Mouse (Mus musculus): ENCODE results near the gene 4930572O03Rik. TPM values are rescaled to one million over a fixed set of nuclear protein-coding genes. Genes with fewer than 3 reads are reported as not detected.
"Not testable (repeated sequence)": the region's sequence is repeated elsewhere in the genome, so short reads cannot be mapped to it uniquely, and the experiment has no call there.

4930572O03Rik gene
- not detected in 2 replicates for total RNA-seq (2015; ENCODE audit: low replicate concordance)
- not detected in 2 replicates for total RNA-seq (2017; ENCODE audit: low replicate concordance)

- not testable (repeated sequence) for ATAC-seq (replicated peaks; ENCODE audit: low FRiP score, poor library complexity, severe bottlenecking)
These were observed at the start of gene 4930572O03Rik for GRCm38 (mm10) chr5:15656959-15657358. Gene 4930572O03Rik (minus strand): TSS chr5:15657059.

- not testable (repeated sequence) for ATAC-seq (replicated peaks; ENCODE audit: low FRiP score, poor library complexity, severe bottlenecking)
These were observed 46.0 kb upstream of the 4930572O03Rik start for GRCm38 (mm10) chr5:15702891-15703290.

- ATAC-seq (replicated peaks; ENCODE audit: low FRiP score, poor library complexity, severe bottlenecking), result not testable (repeated sequence)
These were observed 40.9 kb upstream of the 4930572O03Rik start for GRCm38 (mm10) chr5:15697719-15698118.

GRCm38 (mm10) chr5:15691849-15692248 is 35.0 kb upstream of the 4930572O03Rik start:
- not testable (repeated sequence) for ATAC-seq (replicated peaks; ENCODE audit: low FRiP score, poor library complexity, severe bottlenecking)

- not testable (repeated sequence) for ATAC-seq (replicated peaks; ENCODE audit: low FRiP score, poor library complexity, severe bottlenecking)
These were observed 34.0 kb upstream of the 4930572O03Rik start for GRCm38 (mm10) chr5:15690822-15691221.

- not testable (repeated sequence) for ATAC-seq (replicated peaks; ENCODE audit: low FRiP score, poor library complexity, severe bottlenecking)
These were observed 32.9 kb upstream of the 4930572O03Rik start for GRCm38 (mm10) chr5:15689659-15690213.

GRCm38 (mm10) chr5:15688874-15689658 is 32.2 kb upstream of the 4930572O03Rik start:
- not testable (repeated sequence) for ATAC-seq (replicated peaks; ENCODE audit: low FRiP score, poor library complexity, severe bottlenecking)

- not testable (repeated sequence) for ATAC-seq (replicated peaks; ENCODE audit: low FRiP score, poor library complexity, severe bottlenecking)
These were observed 24.6 kb upstream of the 4930572O03Rik start for GRCm38 (mm10) chr5:15681301-15682035.

GRCm38 (mm10) chr5:15679980-15680949 is 23.4 kb upstream of the 4930572O03Rik start:
- ATAC-seq (replicated peaks; ENCODE audit: low FRiP score, poor library complexity, severe bottlenecking), result not testable (repeated sequence)

GRCm38 (mm10) chr5:15678907-15679306 is 22.0 kb upstream of the 4930572O03Rik start:
- ATAC-seq (replicated peaks; ENCODE audit: low FRiP score, poor library complexity, severe bottlenecking), result not testable (repeated sequence)

GRCm38 (mm10) chr5:15677750-15678149 is 20.9 kb upstream of the 4930572O03Rik start:
- not testable (repeated sequence) for ATAC-seq (replicated peaks; ENCODE audit: low FRiP score, poor library complexity, severe bottlenecking)

GRCm38 (mm10) chr5:15674429-15675244 is 17.8 kb upstream of the 4930572O03Rik start:
- ATAC-seq (replicated peaks; ENCODE audit: low FRiP score, poor library complexity, severe bottlenecking), result not testable (repeated sequence)

GRCm38 (mm10) chr5:15673989-15674388 is 17.1 kb upstream of the 4930572O03Rik start:
- not testable (repeated sequence) for ATAC-seq (replicated peaks; ENCODE audit: low FRiP score, poor library complexity, severe bottlenecking)

- ATAC-seq (replicated peaks; ENCODE audit: low FRiP score, poor library complexity, severe bottlenecking), result not testable (repeated sequence)
These were observed 13.9 kb upstream of the 4930572O03Rik start for GRCm38 (mm10) chr5:15670789-15671188.

GRCm38 (mm10) chr5:15663847-15664246 is 7.0 kb upstream of the 4930572O03Rik start:
- ATAC-seq (replicated peaks; ENCODE audit: low FRiP score, poor library complexity, severe bottlenecking), result not testable (repeated sequence)

GRCm38 (mm10) chr5:15652334-15652733 is 4.5 kb downstream of the 4930572O03Rik start:
- not testable (repeated sequence) for ATAC-seq (replicated peaks; ENCODE audit: low FRiP score, poor library complexity, severe bottlenecking)

GRCm38 (mm10) chr5:15645707-15646106 is 11.2 kb downstream of the 4930572O03Rik start:
- ATAC-seq (replicated peaks; ENCODE audit: low FRiP score, poor library complexity, severe bottlenecking), result not testable (repeated sequence)

GRCm38 (mm10) chr5:15637637-15638036 is 19.2 kb downstream of the 4930572O03Rik start:
- ATAC-seq (replicated peaks; ENCODE audit: low FRiP score, poor library complexity, severe bottlenecking), result not testable (repeated sequence)
